Mouse (Mus musculus) CD4-positive, CD25-positive, alpha-beta regulatory T cell, adult 4 months (primary cell): ENCODE measurements around the gene Rnls. TPM values are rescaled to one million over a fixed set of nuclear protein-coding genes. Genes with fewer than 3 reads are reported as not detected.

Experiments used
- ATAC-seq: one replicate; pipeline ENCODE4 v1.8.0; 2017
- polyA plus RNA-seq, 2 experiments: library from polyadenylated mRNA; unstranded; fragments of 100-300 nt; shearing (Covaris generic); gene quantifications; one replicate each; pipeline ENCODE4 v1.2.1; 2017

Rnls gene
- polyA plus RNA-seq, 2 experiments from 2014 or later = 3.0 to 3.4 TPM

GRCm38 (mm10) chr19:33259164-33259563, 132.9 kb downstream of the Rnls start:
- ATAC-seq = no peak

GRCm38 (mm10) chr19:33253893-33254292, 138.2 kb downstream of the Rnls start:
- no peak for ATAC-seq

DNA sequence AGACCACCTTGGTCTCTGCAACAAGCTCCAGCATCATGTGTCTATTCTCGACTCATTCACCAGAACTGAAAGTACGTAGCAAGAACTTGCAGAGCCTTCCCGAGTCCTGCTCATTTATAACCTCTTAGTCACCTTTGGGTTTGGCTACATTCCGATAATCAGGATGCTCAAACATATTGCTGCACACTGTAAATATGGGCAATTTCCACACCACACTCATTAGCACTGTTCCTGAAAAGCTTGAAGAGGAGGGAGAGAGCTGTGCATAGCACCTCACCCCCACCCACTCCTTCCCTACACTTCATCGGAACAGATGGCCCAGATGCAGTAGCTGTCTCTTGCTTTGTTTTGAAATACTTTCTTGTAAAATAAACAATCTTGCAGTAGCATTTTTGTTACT, 139.9 kb downstream of the Rnls start:
- no peak for ATAC-seq

GRCm38 (mm10) chr19:33244196-33244595, 147.9 kb downstream of the Rnls start:
- no peak for ATAC-seq

GRCm38 (mm10) chr19:33240386-33240785, 151.7 kb downstream of the Rnls start:
- ATAC-seq = no peak

DNA sequence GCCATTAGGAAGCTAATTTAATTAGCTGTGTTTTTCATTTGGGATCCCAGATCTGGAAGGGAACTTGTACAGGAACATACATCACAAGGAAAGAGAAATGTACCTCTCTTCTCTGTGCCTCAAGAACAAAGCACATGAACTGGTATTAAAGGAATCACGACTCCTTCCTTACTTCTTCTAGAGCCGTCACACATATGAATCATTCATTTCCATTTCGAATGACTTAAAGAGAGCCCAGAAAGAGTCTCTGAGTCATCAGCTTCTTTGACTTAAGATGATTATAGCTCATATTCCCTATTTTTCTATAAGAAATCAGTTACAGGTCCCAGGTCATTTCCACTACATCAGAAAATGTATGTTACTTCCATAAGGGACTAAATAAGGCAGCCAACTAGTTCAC, 159.2 kb downstream of the Rnls start:
- ATAC-seq = no peak

GRCm38 (mm10) chr19:33231303-33231702, 160.8 kb downstream of the Rnls start:
- ATAC-seq = no peak

DNA sequence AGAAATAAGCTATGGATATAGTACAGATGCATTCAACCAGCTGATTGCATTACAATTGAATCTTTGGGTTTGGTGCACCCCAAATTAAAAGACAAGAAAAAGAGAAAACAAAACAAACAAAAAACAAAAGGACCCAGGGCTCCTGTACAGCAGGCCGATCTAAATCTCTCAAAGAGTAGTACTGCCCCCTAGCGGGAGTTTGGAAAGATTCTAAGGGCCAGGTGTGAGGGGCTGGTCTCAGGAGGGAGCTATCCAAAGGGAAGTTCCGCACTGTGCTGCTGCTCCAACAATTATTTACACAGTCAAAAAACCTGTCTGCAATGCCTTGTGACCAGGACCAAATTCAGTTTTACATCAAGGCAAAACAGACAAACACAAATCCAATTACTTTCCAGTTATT, 165.1 kb downstream of the Rnls start:
- ATAC-seq = peak; percentile 56

- no peak for ATAC-seq
These were observed 166.0 kb downstream of the Rnls start for GRCm38 (mm10) chr19:33225858-33226705.

- no peak for ATAC-seq
These were observed 167.1 kb downstream of the Rnls start for GRCm38 (mm10) chr19:33225002-33225376.

- ATAC-seq = no peak
These were observed 167.7 kb downstream of the Rnls start for GRCm38 (mm10) chr19:33224181-33225001.

DNA sequence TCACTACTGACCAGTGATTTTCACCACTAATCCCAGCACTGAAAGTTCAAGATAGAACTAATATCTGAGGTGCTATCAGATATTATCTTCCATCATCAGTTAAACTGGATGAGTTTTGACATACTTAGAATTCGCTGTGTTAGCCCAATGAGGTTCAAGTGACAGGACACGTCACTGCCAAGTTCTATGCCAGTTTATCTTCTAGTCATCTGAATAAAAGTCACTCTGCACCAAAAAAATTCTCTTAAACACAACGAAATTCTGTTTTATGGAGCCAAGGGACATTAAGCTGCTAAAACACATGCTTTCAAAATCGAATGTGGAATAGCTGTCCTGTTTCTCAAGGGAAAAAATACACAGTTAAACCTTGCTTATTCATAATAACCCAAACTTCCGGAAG, 168.3 kb downstream of the Rnls start:
- no peak for ATAC-seq

DNA sequence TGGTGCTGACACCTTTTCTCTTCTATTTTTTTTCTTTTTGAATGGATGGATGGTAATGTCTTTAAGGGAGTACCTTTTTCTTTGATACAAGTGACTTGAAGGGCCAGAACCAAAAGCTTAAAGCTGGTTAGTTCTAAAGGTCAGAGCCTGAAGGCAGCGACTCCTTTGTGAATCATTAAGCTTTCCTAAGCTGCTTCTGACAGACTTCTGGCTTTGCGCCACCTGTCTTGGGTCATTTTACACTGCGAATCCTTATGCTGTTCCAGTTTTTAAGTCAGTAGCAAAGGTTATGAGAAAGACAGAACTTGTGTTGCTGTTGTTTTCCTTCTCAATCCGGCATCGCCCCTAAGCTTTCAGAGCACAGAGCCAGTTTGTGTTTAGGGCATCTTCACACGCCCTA, 168.8 kb downstream of the Rnls start:
- peak; percentile 1 for ATAC-seq

DNA sequence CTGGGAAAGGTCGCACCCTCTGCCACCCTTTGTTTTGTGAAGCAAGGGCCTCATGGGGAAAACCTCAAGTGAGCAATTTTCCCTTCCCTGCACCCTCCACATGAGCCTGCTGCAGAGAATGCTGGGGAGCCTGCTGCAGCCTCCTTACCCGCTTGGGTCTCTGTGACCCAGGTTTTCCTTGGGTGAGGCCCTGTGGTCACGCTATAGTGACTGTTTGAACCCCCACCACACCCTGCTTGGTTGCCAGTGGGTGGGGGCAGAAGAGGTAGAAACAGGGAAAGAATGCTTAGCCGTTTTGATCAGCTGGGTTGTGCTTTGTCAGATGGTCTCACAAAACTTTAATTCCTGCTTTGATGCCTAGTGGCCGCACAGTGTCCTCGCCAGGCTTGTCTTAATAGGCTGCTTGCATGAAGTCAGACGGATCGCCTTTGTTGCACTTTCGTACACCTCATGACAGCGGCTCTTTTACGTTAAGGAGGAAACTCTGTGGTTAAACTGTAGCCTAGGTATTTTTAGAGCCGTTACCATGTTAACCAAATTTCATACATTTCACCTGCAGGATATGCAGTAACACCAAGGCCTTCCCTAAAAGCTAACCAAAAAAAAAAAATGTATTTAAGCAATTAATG, 169.4 kb downstream of the Rnls start:
- ATAC-seq = peak; percentile 90

DNA sequence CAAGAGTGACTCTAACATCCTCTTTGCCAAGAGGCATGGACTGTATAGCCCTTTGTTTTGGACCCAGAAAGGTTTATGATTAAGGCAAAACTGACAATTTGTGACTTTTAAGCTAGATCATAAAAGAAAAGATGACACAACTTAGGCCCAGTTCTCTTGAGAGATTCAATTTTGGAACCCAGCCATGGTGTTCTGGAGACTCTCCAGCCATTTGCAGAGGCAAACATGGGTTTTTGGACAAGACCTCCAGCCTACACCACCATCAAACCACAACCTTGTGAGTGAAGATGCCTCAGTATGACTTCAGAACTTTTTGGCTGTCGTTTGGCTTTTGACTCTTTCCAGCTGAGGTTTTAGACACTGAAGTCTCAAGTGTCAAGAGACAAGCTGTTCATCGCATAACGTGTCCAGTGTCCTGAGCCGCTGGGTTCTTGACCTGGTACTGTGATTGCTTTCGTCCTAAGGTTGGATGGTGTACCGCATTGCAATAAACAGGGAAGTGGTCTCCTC, 174.2 kb downstream of the Rnls start:
- no peak for ATAC-seq

DNA sequence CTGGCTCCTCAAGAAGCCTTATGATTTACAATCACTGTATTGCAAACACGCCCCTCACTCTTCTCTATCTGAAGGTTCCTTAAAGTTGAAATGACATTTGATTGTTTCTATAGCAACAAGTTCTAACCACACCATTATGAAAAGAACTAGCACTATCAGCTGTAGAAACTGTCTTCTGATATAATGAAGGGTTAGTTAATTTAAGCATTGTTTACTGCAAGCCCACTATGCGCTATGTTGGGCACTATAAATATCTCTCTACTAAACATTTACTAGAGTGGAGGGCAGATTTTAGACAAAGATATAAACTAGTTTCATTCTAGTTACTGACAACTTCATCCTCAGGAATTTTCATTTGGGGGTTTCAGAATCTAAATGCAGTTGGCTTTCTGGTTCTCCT, 182.4 kb downstream of the Rnls start:
- ATAC-seq = no peak

DNA sequence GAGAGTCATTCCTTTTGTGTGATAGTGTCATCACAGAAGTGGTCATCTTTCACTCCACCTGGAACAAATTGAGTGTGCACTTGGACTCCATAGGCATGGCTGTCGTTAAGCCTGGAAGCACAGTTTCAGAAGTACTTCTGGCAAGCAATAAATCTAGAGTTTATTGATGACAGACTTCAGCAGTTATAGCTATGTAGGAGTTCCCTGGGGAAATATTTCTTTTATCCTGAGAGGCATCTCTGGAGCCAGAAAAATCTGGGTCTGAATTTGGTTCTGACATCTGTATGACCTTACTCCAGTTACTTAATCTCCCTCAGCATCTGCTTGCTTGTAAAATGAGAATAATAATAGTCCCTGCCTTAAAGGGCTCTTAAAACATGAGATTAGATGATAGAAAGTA, 184.1 kb downstream of the Rnls start:
- ATAC-seq = no peak

DNA sequence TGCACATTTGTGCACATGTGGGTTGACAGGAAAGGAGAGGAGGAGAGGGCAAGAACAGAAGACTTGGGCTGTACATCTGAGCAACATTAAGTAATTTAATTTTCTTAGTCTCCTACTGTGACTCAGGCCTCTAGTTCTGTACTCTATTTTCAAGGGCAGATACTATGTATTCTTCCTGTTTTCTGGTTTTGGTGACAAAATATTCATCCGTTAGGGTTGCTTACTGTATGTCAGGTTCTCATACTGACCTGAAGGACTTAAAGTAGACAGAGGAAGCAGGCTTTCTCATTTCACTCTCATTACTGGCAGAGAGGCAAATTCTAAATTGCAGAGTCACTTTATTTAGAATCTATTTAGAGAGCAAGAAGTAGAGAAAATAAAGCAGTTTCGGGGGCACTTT, 186.7 kb downstream of the Rnls start:
- no peak for ATAC-seq

DNA sequence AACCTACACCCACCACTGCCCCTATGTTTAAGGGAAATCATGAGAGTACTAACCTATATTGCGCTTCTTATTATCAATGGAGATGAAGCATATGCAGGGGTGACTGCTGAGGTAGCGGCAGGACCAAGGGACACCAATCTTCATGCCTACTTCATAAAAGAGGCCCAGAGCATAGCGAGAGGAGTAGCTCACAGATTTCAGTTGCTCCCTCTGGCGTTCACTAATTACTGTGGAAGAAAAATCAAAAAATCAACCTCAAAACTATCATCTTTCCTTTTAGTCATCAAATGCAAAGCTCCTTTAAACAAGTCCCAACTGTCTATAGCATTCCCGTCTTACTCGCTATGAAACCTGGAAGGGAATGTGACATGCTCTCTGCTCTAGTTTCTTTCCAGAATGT, 189.7 kb downstream of the Rnls start:
- no peak for ATAC-seq

DNA sequence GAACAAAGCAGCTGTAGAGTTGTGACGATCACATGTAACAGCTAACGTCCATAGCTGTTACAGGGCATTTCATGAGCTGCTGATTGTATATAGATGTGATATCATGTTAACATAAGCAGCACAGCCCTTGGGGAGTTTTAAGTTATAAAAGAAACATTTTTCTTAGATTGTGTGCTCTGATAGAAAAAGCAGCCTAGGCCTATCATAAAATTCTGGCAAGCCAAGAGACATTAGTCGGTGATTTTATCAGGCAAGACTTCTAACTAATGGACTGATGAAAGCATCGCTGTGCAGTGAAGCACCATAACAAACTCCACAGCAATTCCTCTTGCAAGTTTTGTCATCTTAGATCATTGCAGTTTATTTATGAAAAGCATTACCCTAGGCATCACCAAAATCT, 190.9 kb downstream of the Rnls start:
- no peak for ATAC-seq

GRCm38 (mm10) chr19:33192064-33192463, 200.0 kb downstream of the Rnls start:
- no peak for ATAC-seq

- no peak for ATAC-seq
These were observed 203.3 kb downstream of the Rnls start for GRCm38 (mm10) chr19:33188766-33189165.

DNA sequence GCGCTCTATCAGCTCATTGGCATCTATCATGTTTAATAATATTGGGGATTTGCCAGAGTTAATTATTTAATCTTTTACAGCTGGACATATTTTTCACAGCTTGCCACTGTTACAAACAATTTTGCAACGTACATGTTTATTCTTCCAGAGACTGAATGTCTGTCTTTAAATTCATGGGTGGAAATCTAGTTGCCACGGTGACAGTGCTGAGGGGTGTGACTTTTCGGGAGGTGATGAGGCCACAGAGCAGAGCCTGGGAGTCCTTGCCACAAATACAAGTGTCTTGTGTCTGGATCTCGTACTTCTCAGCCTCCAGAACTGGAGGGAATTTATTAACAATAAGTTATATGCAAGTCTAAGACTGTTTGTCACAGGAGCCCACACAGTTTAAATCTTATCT, 212.5 kb downstream of the Rnls start:
- no peak for ATAC-seq
